Mouse (Mus musculus) limb, embryonic 12.5 days (tissue): Measurements from ENCODE around the gene Rora. TPM values are rescaled to one million over a fixed set of nuclear protein-coding genes. Genes with fewer than 3 reads are reported as not detected.

Source experiments
- ATAC-seq: fragments of 200-750 bp; cut with Nextera tagmentation; 2 replicates; pipeline ENCODE4 v1.8.0; 2017; ENCODE audit warnings: low read depth, moderate TSS enrichment; ENCODE audit not compliant: insufficient number of reproducible peaks, insufficient read depth, low FRiP score, low TSS enrichment
- H3K27ac ChIP-seq: fragments of 300-500 bp; sonication (generic); 2 replicates; pipeline ENCODE4 v1.5.1; 2016; ENCODE audit warnings: mild to moderate bottlenecking, moderate library complexity
- H3K27me3 ChIP-seq: fragments of 300-500 bp; sonication (generic); 2 replicates; pipeline ENCODE4 v1.6.1; 2016; ENCODE audit warnings: mild to moderate bottlenecking, moderate library complexity
- H3K36me3 ChIP-seq: fragments of 300-500 bp; sonication (generic); 2 replicates; pipeline ENCODE4 v1.6.1; 2016; ENCODE audit warnings: mild to moderate bottlenecking, moderate library complexity
- H3K4me1 ChIP-seq: fragments of 300-500 bp; sonication (generic); replicated peaks from 2 replicates; pipeline ENCODE4 v1.6.1; 2016
- H3K4me2 ChIP-seq: fragments of 300-500 bp; sonication (generic); 2 replicates; pipeline ENCODE4 v1.6.1; 2016; ENCODE audit warnings: mild to moderate bottlenecking, moderate library complexity
- H3K4me3 ChIP-seq: fragments of 300-500 bp; sonication (generic); replicated peaks from 2 replicates; pipeline ENCODE4 v1.5.1; 2016; ENCODE audit warnings: mild to moderate bottlenecking
- H3K9ac ChIP-seq: fragments of 300-500 bp; sonication (generic); replicated peaks from 2 replicates; pipeline ENCODE4 v1.6.1; 2016; ENCODE audit warnings: mild to moderate bottlenecking, moderate library complexity
- H3K9me3 ChIP-seq: fragments of 300-500 bp; sonication (generic); 2 replicates; pipeline ENCODE4 v1.6.1; 2016; ENCODE audit warnings: mild to moderate bottlenecking, moderate library complexity
- WGBS: fragments of 180-500 bp; shearing (Covaris S2); methylation state at CpG from one replicate; pipeline ENCODE4 v1.1.7; 2016; 5-methylcytosine and 5-hydroxymethylcytosine counted together
- polyA plus RNA-seq: library from polyadenylated mRNA; unstranded; fragments of >200 nt; fragmentation: Nextera tagmentation; extraction: Ambion mirVana; gene quantifications from 2 replicates; pipeline ENCODE4 v1.2.1, GENCODE M21; 2016

Gene Rora
- polyA plus RNA-seq, 1 experiment from 2014 or later = 6.0 TPM

DNA sequence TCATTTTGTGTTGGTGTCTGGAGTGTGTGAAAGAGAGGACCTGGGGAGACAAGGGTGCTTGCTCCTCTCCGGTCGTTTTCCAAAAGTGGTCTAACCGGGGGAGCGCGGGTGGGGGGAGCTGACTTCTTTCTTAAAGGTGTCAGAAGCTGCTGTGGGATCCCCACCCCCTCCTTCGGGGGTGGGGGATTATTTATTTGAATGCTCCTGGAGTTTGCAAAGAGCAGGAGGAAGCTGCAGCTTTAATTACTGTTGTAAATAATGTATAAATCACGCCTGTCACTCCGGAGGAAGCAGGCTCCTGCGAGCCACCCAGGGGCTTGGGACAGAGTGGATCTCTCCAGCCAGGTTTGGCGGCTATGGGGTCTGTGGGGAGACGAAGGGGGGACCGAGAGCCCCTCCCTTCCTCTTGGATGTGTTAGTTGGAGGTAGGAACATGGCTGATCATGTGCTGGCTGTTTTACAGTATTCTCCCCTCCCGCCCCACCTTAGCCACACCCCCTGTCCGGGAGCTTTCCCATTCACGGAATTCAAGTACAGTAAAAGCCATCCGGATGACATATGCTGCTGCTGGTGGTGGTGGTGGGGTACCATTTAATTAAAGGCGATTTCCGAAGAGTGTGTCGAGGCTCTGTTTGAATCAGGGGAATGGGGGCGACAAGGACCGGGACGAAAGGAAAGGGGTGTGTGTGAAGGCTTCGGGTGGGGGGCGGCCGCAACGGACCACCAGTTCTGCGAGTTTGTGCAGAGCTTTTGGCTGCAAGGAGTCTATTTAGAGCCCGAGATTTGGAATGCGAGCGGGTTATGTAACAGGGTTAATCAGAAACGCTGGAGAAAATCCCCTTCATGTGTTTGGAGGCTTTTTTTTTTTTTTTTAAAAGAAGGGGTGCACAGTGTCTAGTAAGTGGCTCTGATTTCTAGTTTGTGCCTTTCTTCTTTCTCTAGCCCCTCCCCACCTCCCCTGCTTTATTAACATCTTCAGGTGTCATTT, 1.7 kb downstream of the Rora start:
- 1% methylated on average over 30 of the region's 31 CpGs for WGBS

GRCm38 (mm10) chr9:68656076-68656795, 2.6 kb downstream of the Rora start:
- Histone ChIP-seq H3K4me2 (peak overlapping the region; percentile 97), H3K36me3 (no peaks in the 10 kb centered on the region), H3K27ac (no peak overlapping the region), H3K9ac (no peak overlapping the region), H3K4me3 (no peak overlapping the region), H3K9me3 (no peaks in the 10 kb centered on the region), H3K27me3 (peaks cover 17% of the 10 kb centered on the region), H3K4me1 (peaks cover 7% of the 10 kb centered on the region)
- WGBS = 31% methylated on average over 5 of the region's 5 CpGs
- ATAC-seq = no peak

More for the DNA sequence above, 1.7 kb downstream of the Rora start:
- H3K9ac ChIP-seq = peak overlapping the region; percentile 79; the same call in 1 of the 2 replicates
- no peaks in the 10 kb centered on the region for H3K36me3 ChIP-seq
- peak overlapping the region; percentile 83 for H3K4me3 ChIP-seq
- H3K27ac ChIP-seq = no peak overlapping the region
- H3K4me1 ChIP-seq = peaks cover 7% of the 10 kb centered on the region
- H3K9me3 ChIP-seq = no peaks in the 10 kb centered on the region
- ATAC-seq = peak; percentile 52; the same call in 1 of the 2 replicates
- peak overlapping the region; percentile 97 for H3K4me2 ChIP-seq
- H3K27me3 ChIP-seq = peaks cover 17% of the 10 kb centered on the region

DNA sequence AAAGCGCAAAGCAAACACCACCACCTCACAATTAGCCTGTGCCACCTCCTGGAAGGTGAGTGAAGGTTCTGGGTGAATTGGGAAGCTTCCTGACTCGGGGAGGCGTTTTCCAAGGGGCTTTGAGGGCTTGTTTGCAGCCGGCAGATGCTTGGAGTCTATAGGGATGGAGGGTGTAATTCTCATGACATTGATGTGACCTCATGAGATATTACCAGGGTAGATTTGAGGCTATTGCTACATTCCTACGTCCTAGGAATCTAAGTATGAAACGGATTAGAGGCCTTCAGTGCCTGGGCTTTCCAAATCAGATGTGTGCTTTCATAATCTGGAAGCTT, 3.2 kb downstream of the Rora start:
- H3K36me3 ChIP-seq = no peaks in the 10 kb centered on the region
- H3K9ac ChIP-seq = no peak overlapping the region
- H3K9me3 ChIP-seq = no peaks in the 10 kb centered on the region
- no peak for ATAC-seq
- no peak overlapping the region for H3K27ac ChIP-seq
- peaks cover 7% of the 10 kb centered on the region for H3K4me1 ChIP-seq
- no peak overlapping the region for H3K4me3 ChIP-seq
- peaks cover 17% of the 10 kb centered on the region for H3K27me3 ChIP-seq
- 31% methylated on average over 6 of the region's 6 CpGs for WGBS
- no peak overlapping the region for H3K4me2 ChIP-seq

- Histone ChIP-seq H3K27me3 (peaks cover 2% of the 10 kb centered on the region; the same call in 1 of the 2 replicates), H3K4me1 (0 out of 2 replicates have a peak, but pooled peaks cover 6% of the 10 kb centered on the region), H3K27ac (no peak overlapping the region), H3K9me3 (no peaks in the 10 kb centered on the region), H3K4me3 (no peak overlapping the region), H3K9ac (no peak overlapping the region), H3K4me2 (no peak overlapping the region), H3K36me3 (no peaks in the 10 kb centered on the region)
- 89% methylated on average over 3 of the region's 3 CpGs for WGBS
- ATAC-seq = no peak
Measured at GRCm38 (mm10) chr9:68670731-68671130, 17.1 kb downstream of the Rora start.

- Histone ChIP-seq H3K9ac (no peak overlapping the region), H3K4me1 (0 out of 2 replicates have a peak, but pooled peaks cover 6% of the 10 kb centered on the region), H3K27ac (no peak overlapping the region), H3K27me3 (0 out of 2 replicates have a peak, but pooled peaks cover 2% of the 10 kb centered on the region), H3K4me3 (no peak overlapping the region), H3K9me3 (no peaks in the 10 kb centered on the region), H3K4me2 (no peak overlapping the region), H3K36me3 (no peaks in the 10 kb centered on the region)
- WGBS = 57% methylated on average over 5 of the region's 5 CpGs
- ATAC-seq = no peak
Measured at GRCm38 (mm10) chr9:68672459-68672858, 18.9 kb downstream of the Rora start.

DNA sequence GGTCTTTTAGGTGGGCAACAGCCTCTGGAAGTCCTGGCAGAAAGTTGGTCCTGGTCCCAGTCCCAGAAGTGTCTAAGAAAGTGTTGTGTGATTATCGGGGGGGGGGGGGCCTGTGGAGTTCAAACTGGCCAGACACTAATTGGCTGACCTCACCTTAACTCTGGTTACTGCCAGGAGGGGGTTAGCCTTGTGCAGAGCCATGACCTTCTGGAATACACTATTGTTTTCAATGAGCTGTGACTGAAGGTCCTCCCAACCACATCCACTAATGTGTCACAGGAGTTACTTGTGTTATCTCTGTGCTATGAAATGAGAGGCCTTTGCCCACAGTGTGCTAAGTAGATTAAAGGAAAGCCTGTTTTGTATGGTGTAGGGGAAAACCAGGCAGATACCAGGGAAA, 19.6 kb downstream of the Rora start:
- Histone ChIP-seq H3K9ac (no peak overlapping the region), H3K4me2 (no peak overlapping the region), H3K9me3 (no peaks in the 10 kb centered on the region), H3K4me1 (0 out of 2 replicates have a peak, but pooled peaks cover 6% of the 10 kb centered on the region), H3K36me3 (no peaks in the 10 kb centered on the region), H3K27me3 (0 out of 2 replicates have a peak, but pooled peaks cover 2% of the 10 kb centered on the region), H3K4me3 (no peak overlapping the region), H3K27ac (no peak overlapping the region)
- ATAC-seq = no peak
- 80% methylated on average over 1 of the region's 1 CpGs for WGBS

- H3K27ac ChIP-seq = no peak overlapping the region
- WGBS = 86% methylated on average over 12 of the region's 12 CpGs
- H3K9ac ChIP-seq = no peak overlapping the region
- no peaks in the 10 kb centered on the region for H3K9me3 ChIP-seq
- H3K4me2 ChIP-seq = no peak overlapping the region
- no peak for ATAC-seq
- H3K36me3 ChIP-seq = no peaks in the 10 kb centered on the region
- 0 out of 2 replicates have a peak, but pooled peaks cover 8% of the 10 kb centered on the region for H3K27me3 ChIP-seq
- no peaks in the 10 kb centered on the region; the same call in 1 of the 2 replicates for H3K4me1 ChIP-seq
- H3K4me3 ChIP-seq = no peak overlapping the region
Measured at GRCm38 (mm10) chr9:68679871-68680374, 26.3 kb downstream of the Rora start.

GRCm38 (mm10) chr9:68683938-68684337, 30.4 kb downstream of the Rora start:
- Histone ChIP-seq H3K27me3 (peaks cover 21% of the 10 kb centered on the region; the same call in 1 of the 2 replicates), H3K9ac (no peak overlapping the region), H3K4me2 (no peak overlapping the region), H3K9me3 (no peaks in the 10 kb centered on the region), H3K4me1 (peaks cover 14% of the 10 kb centered on the region), H3K27ac (no peak overlapping the region), H3K4me3 (no peak overlapping the region), H3K36me3 (no peaks in the 10 kb centered on the region)
- no peak for ATAC-seq
- WGBS = 36% methylated on average over 3 of the region's 3 CpGs

DNA sequence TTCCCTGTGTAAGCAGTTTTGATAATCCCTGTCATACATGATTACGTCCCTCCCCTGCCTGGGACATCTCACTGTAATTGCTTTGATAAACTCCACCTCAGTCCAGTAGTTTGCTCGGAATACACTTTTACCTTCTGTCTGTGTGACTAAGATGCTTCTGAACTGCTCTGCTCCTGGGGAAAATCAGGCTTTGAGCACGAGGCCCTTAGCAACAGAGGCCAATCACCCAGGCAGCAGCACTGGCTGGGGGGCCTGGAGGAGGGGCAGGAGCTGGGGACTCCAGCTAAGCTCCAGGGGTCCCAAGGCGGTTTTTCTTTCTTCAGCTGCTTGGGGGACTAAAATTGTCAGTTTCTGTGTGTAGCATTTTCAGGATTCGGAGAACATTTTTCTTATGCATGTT, 32.0 kb downstream of the Rora start:
- no peaks in the 10 kb centered on the region for H3K36me3 ChIP-seq
- peaks cover 14% of the 10 kb centered on the region for H3K4me1 ChIP-seq
- peaks cover 24% of the 10 kb centered on the region for H3K27me3 ChIP-seq
- no peak overlapping the region for H3K4me3 ChIP-seq
- H3K27ac ChIP-seq = no peak overlapping the region
- 47% methylated on average over 5 of the region's 5 CpGs for WGBS
- H3K9me3 ChIP-seq = no peaks in the 10 kb centered on the region
- H3K4me2 ChIP-seq = no peak overlapping the region
- ATAC-seq = no peak
- H3K9ac ChIP-seq = no peak overlapping the region

DNA sequence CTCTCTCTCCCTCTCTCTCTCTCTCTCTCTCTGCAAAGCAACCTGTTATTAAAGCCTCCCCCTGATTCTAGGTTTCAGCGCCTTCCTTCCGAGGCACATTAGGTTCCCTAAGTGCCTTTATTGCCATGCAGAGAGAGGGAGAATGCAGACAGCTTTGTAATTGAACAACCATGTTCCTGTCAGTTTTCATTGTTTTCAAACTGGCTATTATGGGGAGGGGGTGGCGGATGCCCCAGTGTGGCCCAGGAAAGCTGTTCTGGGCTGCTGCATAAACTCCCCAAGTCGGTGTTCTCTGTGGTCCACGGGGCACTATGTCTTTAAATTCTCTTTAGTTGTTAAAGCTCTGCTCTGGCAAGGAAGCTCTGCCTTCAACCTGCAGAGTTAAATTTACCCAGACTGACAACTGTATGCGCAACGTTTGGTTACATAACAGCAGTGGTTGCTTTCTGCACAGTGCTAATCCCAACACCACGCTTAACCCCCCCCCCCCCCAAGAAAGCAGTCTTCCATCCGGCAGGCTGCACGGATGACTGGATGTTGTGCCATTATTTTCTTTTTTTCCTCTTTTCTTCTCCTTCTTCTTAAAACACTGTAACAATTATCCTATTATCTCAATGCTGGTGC, 33.8 kb downstream of the Rora start:
- Histone ChIP-seq H3K4me2 (no peak overlapping the region), H3K27me3 (peaks cover 29% of the 10 kb centered on the region), H3K9ac (no peak overlapping the region), H3K36me3 (no peaks in the 10 kb centered on the region), H3K9me3 (no peaks in the 10 kb centered on the region), H3K4me3 (no peak overlapping the region), H3K27ac (no peak overlapping the region), H3K4me1 (peaks cover 14% of the 10 kb centered on the region)
- ATAC-seq = no peak
- 47% methylated on average over 10 of the region's 10 CpGs for WGBS

DNA sequence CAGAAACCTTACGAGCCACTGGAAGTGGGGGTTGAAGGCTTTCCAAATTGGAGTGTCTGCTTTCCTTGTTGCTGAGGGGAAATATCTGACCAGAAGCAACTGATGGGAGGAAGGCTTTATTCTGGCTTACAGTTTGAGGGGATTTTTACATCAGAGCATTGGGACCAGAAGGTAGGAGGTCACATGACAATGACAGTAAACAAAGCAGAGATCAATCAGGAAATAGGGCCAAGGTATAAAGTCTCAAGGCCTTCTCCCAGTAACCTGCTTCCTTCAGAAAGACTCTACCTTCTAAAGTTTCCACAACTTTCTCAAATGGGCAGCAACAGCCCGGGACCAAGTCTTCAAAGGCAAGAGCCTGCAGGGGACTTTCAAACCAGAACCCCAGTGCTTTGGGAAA, 34.6 kb downstream of the Rora start:
- Histone ChIP-seq H3K27me3 (peaks cover 34% of the 10 kb centered on the region), H3K4me2 (no peak overlapping the region), H3K9me3 (no peaks in the 10 kb centered on the region), H3K9ac (no peak overlapping the region), H3K4me3 (no peak overlapping the region), H3K27ac (no peak overlapping the region), H3K4me1 (peaks cover 14% of the 10 kb centered on the region), H3K36me3 (no peaks in the 10 kb centered on the region)
- 88% methylated on average over 2 of the region's 2 CpGs for WGBS
- no peak for ATAC-seq
